Mouse (Mus musculus): ENCODE measurements around the gene Olfr986. TPM values are rescaled to one million over a fixed set of nuclear protein-coding genes. Genes with fewer than 3 reads are reported as not detected.
"Not testable (repeated sequence)": the region's sequence is repeated elsewhere in the genome, so short reads cannot be mapped to it uniquely, and the experiment has no call there.

Gene Olfr986
- total RNA-seq (2021): not detected

- DNase-seq: no peak
- intact Hi-C loops (cut with DNase I): no loop called here
Observed at GRCm38 (mm10) chr9:40180620-40181019, at the start of gene Olfr986. TSS of gene Olfr986 (plus strand) at chr9:40180920.

DNA sequence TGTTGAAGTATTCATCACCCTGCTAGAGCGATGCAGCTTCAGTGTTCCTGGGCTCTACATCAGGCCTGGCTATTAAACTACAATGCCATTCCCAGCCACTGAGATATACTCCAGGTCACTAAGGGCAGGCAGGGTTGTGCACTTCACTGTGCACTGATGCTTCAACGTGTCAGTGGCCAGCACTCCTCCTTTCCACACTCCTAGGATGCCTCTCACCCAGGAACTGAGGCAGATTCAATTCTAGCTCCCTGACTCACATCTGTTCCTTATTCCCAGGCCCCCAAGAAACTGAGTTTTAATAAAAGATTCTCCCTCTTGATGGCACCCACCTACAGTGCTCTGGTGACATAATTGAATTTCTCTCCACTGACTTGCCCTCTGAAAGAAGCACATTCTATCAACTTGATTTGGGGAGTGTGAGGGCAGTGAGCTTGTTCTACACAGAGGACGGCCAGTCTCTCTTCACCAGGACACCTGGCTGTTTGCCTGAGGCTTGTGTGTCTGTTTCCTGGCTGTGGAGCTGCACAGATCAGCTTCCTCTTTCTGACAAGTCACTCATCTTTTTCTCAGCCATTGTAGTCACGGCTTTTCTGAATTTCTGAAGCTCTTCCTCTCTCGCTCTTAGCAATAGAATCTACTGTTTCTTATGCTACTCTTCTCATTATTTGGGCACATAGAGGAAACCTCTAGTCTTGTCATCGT is 43.6 kb upstream of the Olfr986 start:
- peak in 1 of 2 experiments; percentile 5 for DNase-seq

DNA sequence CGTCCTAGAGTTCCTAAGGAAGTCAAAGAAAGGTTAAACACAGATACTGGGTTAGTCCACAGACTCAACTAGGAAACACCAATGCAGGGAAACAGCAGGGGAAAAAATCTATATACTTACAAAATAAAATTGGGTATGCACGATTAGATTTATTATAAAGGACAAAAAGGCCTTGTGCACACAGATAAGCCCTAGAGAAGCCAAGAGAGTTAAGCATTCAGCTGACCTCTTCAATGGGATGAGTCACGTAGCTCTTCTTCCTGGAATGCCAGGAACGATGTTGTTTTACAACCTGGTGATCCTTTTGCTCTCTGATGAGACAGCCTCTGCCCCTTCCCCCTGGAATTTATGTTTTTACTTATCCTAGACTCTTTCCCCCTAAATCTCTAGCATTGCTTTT is 41.2 kb upstream of the Olfr986 start:
- no peak for DNase-seq
- intact Hi-C loops (cut with DNase I): no loop called here

More for the DNA sequence above, 43.6 kb upstream of the Olfr986 start:
- intact Hi-C loops (cut with DNase I): no loop called here

DNA sequence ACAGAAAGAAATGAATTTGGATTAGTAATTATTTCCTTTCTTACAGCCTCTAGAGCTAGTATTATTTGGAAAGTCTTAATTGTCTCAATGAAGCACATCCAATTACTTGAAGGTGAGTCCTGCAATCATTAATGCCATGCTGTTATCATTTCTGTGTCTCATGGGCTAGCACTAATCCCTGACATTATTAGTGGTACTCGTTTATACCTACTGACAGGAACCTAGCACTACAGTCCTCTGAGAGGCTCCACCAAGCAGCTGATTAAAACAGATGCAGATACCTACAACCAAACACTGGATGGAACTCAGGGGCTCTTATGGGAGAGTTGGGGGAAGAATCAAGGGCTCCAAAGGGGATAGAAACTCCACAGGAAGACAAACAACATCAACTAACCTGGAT is 39.2 kb upstream of the Olfr986 start:
- intact Hi-C loops (cut with DNase I): no loop called here
- no peak for DNase-seq

- intact Hi-C loops (cut with DNase I): no loop called here
- no peak for DNase-seq
Observed at GRCm38 (mm10) chr9:40155118-40155644, 25.5 kb upstream of the Olfr986 start.

GRCm38 (mm10) chr9:40166446-40166845 is 14.3 kb upstream of the Olfr986 start:
- DNase-seq: no peak
- intact Hi-C loops (cut with DNase I): no loop called here

- intact Hi-C loops (cut with DNase I): no loop called here
- DNase-seq: no peak
Observed at GRCm38 (mm10) chr9:40177017-40177416, 3.7 kb upstream of the Olfr986 start.

DNA sequence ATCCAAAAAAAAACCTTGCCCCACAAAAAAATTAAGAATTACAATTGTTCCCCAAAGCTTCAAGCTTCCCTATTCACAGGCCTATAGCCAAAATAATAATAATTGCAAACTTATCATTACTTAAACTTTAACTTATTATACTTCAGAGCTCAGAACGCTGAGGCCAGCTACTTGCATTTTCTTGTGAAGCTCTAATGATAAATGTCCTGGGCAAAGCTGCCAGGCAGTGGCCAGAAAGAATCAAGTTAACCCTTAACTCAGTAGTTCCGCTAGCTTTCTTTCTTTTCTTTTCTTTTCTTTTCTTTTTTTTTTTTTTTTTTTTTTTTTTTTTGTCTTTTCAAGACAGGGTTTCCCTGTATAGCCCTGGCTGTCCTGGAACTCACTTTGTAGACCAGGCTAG is 4.4 kb downstream of the Olfr986 start:
- intact Hi-C loops (cut with DNase I); DNase-seq: not testable (repeated sequence)

GRCm38 (mm10) chr9:40191086-40191876 is 10.6 kb downstream of the Olfr986 start:
- intact Hi-C loops (cut with DNase I): no loop called here
- DNase-seq: peak in 1 of 2 experiments; percentile 7

DNA sequence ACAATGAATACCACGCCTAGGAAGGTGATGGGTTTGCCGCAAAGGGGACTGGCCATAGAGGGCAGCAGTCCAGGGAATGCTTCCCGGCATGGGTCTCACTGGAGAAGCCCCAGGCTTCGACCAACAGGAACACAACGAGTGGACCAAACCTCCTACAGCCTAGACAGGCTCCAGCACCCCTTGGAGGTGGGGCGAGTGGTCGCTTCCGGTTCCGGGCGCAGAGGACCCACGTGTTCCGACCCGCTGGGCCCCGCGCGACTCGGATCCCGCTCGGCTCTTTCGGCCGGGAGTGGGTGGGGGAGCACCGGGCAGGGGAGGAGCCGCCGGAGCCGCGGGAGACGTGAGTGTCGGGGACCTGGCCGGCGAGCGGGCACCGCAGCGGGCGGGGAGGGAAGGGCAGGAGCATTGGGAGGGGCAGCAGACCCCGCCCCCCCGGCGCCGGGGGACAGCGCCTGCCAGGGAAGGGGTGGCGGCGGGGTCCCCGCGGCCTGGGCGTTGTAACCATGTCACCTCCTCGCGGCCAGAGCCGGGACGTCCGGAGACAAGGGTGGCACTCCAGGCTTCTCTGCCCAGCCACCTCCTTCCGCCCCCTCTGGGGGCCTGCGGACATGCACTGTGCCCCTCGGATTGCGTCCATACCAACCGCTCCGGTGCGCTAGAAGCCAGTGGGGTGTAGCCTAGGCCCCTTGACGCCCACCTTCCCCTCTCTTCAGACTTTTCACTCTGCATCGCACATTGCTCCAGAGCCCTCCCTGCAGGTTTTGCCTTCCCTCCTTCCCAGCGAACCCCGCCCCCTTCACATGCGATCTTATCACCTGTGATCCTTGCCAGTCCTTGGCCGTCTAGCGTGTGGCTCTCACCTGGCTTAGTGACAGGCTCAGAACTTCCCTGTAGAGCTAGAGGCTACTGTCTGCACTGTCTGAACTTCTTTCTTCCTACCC is 11.6 kb downstream of the Olfr986 start, which contains the start of gene Zfp202:
Gene Zfp202, plus strand, starts transcription at position 219 of the 941 bp plus-strand sequence.
- intact Hi-C loops (cut with DNase I): no loop called here
- DNase-seq: peak; percentile 80 to 89

- intact Hi-C loops (cut with DNase I): no loop called here
- DNase-seq: peak; percentile 10 to 30
Observed at GRCm38 (mm10) chr9:40195981-40196380, 15.3 kb downstream of the Olfr986 start.

DNA sequence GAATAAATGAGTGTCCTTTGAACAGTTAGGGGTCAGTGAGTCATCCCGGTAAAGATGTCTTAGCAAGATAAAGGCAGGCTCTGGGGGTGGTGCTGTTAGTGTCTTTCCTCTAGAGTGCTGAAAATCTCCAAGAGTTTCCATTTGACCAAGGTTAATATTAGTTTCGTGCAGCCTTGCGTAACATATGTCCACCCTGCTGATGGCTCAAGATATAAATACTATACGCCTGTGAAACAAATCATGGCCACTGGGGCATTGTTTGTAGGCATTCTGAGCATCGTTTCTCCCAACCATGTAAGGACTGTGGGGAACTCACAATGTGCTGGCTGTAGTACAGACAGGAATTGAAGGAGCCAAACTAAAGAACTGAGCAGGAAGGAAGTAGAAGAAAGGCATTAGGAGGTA is 25.8 kb downstream of the Olfr986 start:
- intact Hi-C loops (cut with DNase I): no loop called here
- no peak for DNase-seq

GRCm38 (mm10) chr9:40210744-40211143 is 30.0 kb downstream of the Olfr986 start:
- intact Hi-C loops (cut with DNase I): no loop called here
- no peak for DNase-seq

- intact Hi-C loops (cut with DNase I): loop anchor here (2.0 kb wide), 1 partner anchor 65 kb away; no protein-coding TSS in a partner anchor
- no peak for DNase-seq
Observed at GRCm38 (mm10) chr9:40214058-40214457, 33.3 kb downstream of the Olfr986 start.

GRCm38 (mm10) chr9:40216651-40217050 is 35.9 kb downstream of the Olfr986 start:
- DNase-seq: no peak
- intact Hi-C loops (cut with DNase I): no loop called here

GRCm38 (mm10) chr9:40224289-40224688 is 43.6 kb downstream of the Olfr986 start:
- intact Hi-C loops (cut with DNase I): loop anchor here (1.0 to 10.0 kb wide), 3 partner anchors 106 to 719 kb away; no protein-coding TSS in a partner anchor

DNA sequence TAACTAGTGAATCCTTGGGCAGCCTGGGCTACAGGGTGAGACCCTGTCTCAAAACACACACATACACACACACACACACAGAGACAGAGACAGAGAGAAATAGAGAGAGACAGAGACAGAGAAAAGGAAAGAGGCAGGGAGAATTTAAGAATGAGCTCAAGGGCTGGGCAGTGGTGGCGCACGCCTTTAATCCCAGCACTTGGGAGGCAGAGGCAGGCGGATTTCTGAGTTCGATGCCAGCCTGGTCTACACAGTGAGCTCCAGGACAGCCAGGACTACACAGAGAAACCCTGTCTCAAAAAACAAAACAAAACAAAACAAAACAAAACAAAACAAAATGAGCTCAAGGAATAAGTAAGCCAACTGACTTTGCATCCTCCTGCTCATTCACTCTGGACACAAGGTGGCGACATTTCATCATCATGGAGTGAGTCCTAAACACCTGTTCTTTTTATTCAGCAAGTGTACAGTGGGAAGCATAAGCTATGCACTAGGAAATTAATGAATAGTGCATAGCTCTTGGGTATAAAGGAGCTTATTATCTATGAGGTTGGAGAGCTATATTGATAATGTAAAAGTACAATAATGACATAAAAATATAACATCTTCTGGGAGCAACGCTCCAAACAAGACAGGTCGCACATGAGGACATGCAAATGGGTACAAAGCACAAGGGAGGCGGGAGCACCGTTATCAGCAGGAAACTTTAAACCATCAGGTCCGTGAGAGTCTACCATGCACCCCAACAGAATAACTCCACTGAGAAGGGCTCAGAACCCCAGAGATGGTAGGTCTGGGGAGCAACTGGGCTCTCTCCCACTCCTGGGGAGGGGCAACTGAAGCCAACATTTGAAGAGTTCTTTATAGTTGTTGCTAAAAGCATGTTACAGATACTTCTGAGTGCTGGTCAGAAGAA is 47.4 kb downstream of the Olfr986 start:
- intact Hi-C loops (cut with DNase I): loop anchor here (5.0 to 10.0 kb wide), 4 partner anchors 184 to 723 kb away; no protein-coding TSS in a partner anchor
- peak; percentile 37 to 44 for DNase-seq

More at GRCm38 (mm10) chr9:40224289-40224688, 43.6 kb downstream of the Olfr986 start:
- no peak for DNase-seq

GRCm38 (mm10) chr9:40228804-40229331 is 48.1 kb downstream of the Olfr986 start:
- intact Hi-C loops (cut with DNase I): loop anchor here (5.0 to 10.0 kb wide), 4 partner anchors 183 to 724 kb away; no protein-coding TSS in a partner anchor
- no peak for DNase-seq

GRCm38 (mm10) chr9:40229479-40229878 is 48.8 kb downstream of the Olfr986 start:
- no peak for DNase-seq
- intact Hi-C loops (cut with DNase I): loop anchor here (5.0 to 10.0 kb wide), 4 partner anchors 183 to 725 kb away; no protein-coding TSS in a partner anchor

Data from heart, postnatal 36 days (tissue).